Mouse (Mus musculus): ENCODE data around the gene Nkx2-1.
"Not testable (repeated sequence)": the region's sequence is repeated elsewhere in the genome, so short reads cannot be mapped to it uniquely, and the experiment has no call there.

Gene Nkx2-1

GRCm38 (mm10) chr12:56536884-56537265, at the start of gene Nkx2-1:
Nkx2-1 (minus strand) TSS chr12:56536908.
- DNase-seq (ENCODE audit: low spot score): no peak

GRCm38 (mm10) chr12:56541068-56541467, 4.4 kb upstream of the Nkx2-1 start:
- peak; percentile 52 for DNase-seq (ENCODE audit: low spot score)

- DNase-seq (ENCODE audit: low spot score): no peak
Measured at GRCm38 (mm10) chr12:56540591-56540990, 3.9 kb upstream of the Nkx2-1 start.

- DNase-seq (ENCODE audit: low spot score): no peak
Measured at GRCm38 (mm10) chr12:56538601-56539000, 1.9 kb upstream of the Nkx2-1 start.

GRCm38 (mm10) chr12:56537931-56538330, 1.2 kb upstream of the Nkx2-1 start:
- DNase-seq (ENCODE audit: low spot score): no peak

- DNase-seq (ENCODE audit: low spot score): no peak
Measured at GRCm38 (mm10) chr12:56537342-56537741, 634 bp upstream of the Nkx2-1 start.

- DNase-seq (ENCODE audit: low spot score): no peak
Measured at GRCm38 (mm10) chr12:56536174-56536883, 379 bp downstream of the Nkx2-1 start.

- no peak for DNase-seq (ENCODE audit: low spot score)
Measured at GRCm38 (mm10) chr12:56535411-56536173, 1.1 kb downstream of the Nkx2-1 start.

GRCm38 (mm10) chr12:56534651-56535326, 1.9 kb downstream of the Nkx2-1 start:
- DNase-seq (ENCODE audit: low spot score): no peak

GRCm38 (mm10) chr12:56534311-56534650, 2.4 kb downstream of the Nkx2-1 start:
- DNase-seq (ENCODE audit: low spot score): no peak

- no peak for DNase-seq (ENCODE audit: low spot score)
Measured at GRCm38 (mm10) chr12:56533501-56534310, 3.0 kb downstream of the Nkx2-1 start.

GRCm38 (mm10) chr12:56532986-56533495, 3.7 kb downstream of the Nkx2-1 start:
- no peak for DNase-seq (ENCODE audit: low spot score)

- DNase-seq (ENCODE audit: low spot score): no peak
Measured at GRCm38 (mm10) chr12:56532142-56532541, 4.6 kb downstream of the Nkx2-1 start.

- no peak for DNase-seq (ENCODE audit: low spot score)
Measured at GRCm38 (mm10) chr12:56531051-56531620, 5.6 kb downstream of the Nkx2-1 start.

- no peak for DNase-seq (ENCODE audit: low spot score)
Measured at GRCm38 (mm10) chr12:56529931-56530330, 6.8 kb downstream of the Nkx2-1 start.

GRCm38 (mm10) chr12:56528881-56529681, 7.6 kb downstream of the Nkx2-1 start:
- no peak for DNase-seq (ENCODE audit: low spot score)

GRCm38 (mm10) chr12:56528034-56528570, 8.6 kb downstream of the Nkx2-1 start:
- DNase-seq (ENCODE audit: low spot score): no peak

- no peak for DNase-seq (ENCODE audit: low spot score)
Measured at GRCm38 (mm10) chr12:56527071-56527470, 9.6 kb downstream of the Nkx2-1 start.

- not testable (repeated sequence) for DNase-seq (ENCODE audit: low spot score)
Measured at GRCm38 (mm10) chr12:56525219-56525797, 11.4 kb downstream of the Nkx2-1 start.

- no peak for DNase-seq (ENCODE audit: low spot score)
Measured at GRCm38 (mm10) chr12:56524201-56524600, 12.5 kb downstream of the Nkx2-1 start.

All from layer of hippocampus, adult 11-12 months (tissue).